Mouse (Mus musculus): ENCODE data around the gene Olfr523.

- TF ChIP-seq POLR2A (IDR thresholded peaks at IDR 0.05; ENCODE audit: insufficient read depth, low read depth, low read length) (no peak), CTCF (IDR thresholded peaks at IDR 0.05; ENCODE audit: insufficient read depth, low read depth, low read length) (no peak)
Observed at GRCm38 (mm10) chr7:140124382-140124781, 48.6 kb upstream of the Olfr523 start.

All from olfactory bulb, adult 2 months (tissue).